Mouse (Mus musculus) large intestine, adult 2 months (tissue): ENCODE results near the gene Gpr157. TPM values are rescaled to one million over a fixed set of nuclear protein-coding genes. Genes with fewer than 3 reads are reported as not detected.
A peak's percentile ranks its signal among the peaks of the same experiment; 100 is the strongest.

Experiments
- DNase-seq: peaks from one replicate; pipeline ENCODE4 v3.0.0-alpha.2; 2012; ENCODE audit warnings: low read depth, low spot score
- WGBS: fragments of 180-500 bp; shearing (Covaris S2); methylation state at CpG from one replicate; pipeline ENCODE4 v1.1.7; 2018; 5-methylcytosine and 5-hydroxymethylcytosine counted together
- polyA plus RNA-seq: library from polyadenylated mRNA; depleted of rRNA; stranded (reverse); fragments of >200 nt; gene quantifications from 2 replicates; pipeline ENCODE4 v1.2.3, GENCODE M21; 2012

Gpr157 gene
- polyA plus RNA-seq, 1 experiment: 0.86 TPM

- WGBS: 16% methylated on average over 10 of the region's 10 CpGs
These were observed 11.7 kb downstream of the Gpr157 start for GRCm38 (mm10) chr4:150098880-150099279.

GRCm38 (mm10) chr4:150102822-150103221 is 15.7 kb downstream of the Gpr157 start:
- WGBS: 76% methylated on average over 7 of the region's 7 CpGs
- no peak for DNase-seq

More at GRCm38 (mm10) chr4:150098880-150099279, 11.7 kb downstream of the Gpr157 start:
- DNase-seq: peak; percentile 47

GRCm38 (mm10) chr4:150105671-150106070 is 18.5 kb downstream of the Gpr157 start:
- DNase-seq: no peak
- 32% methylated on average over 7 of the region's 7 CpGs for WGBS

- 77% methylated on average over 5 of the region's 5 CpGs for WGBS
- DNase-seq: no peak
These were observed 19.5 kb downstream of the Gpr157 start for GRCm38 (mm10) chr4:150106637-150107036.

GRCm38 (mm10) chr4:150109636-150110035 is 22.5 kb downstream of the Gpr157 start:
- WGBS: 62% methylated on average over 3 of the region's 3 CpGs

GRCm38 (mm10) chr4:150110373-150110772 is 23.2 kb downstream of the Gpr157 start:
- 83% methylated on average over 9 of the region's 9 CpGs for WGBS
- DNase-seq: no peak

More at GRCm38 (mm10) chr4:150109636-150110035, 22.5 kb downstream of the Gpr157 start:
- no peak for DNase-seq

GRCm38 (mm10) chr4:150112867-150113266 is 25.7 kb downstream of the Gpr157 start:
- 4% methylated on average over 15 of the region's 15 CpGs for WGBS
- DNase-seq: no peak

- 67% methylated on average over 26 of the region's 26 CpGs for WGBS
- no peak for DNase-seq
These were observed 27.4 kb downstream of the Gpr157 start for GRCm38 (mm10) chr4:150114505-150115061.

GRCm38 (mm10) chr4:150117311-150117710 is 30.1 kb downstream of the Gpr157 start:
- 39% methylated on average over 5 of the region's 5 CpGs for WGBS
- DNase-seq: no peak

- 66% methylated on average over 6 of the region's 6 CpGs for WGBS
These were observed 31.0 kb downstream of the Gpr157 start for GRCm38 (mm10) chr4:150118163-150118562.

GRCm38 (mm10) chr4:150119055-150119454 is 31.9 kb downstream of the Gpr157 start, which contains the start of gene Slc2a5:
Gene Slc2a5 (plus strand): TSS chr4:150119283.
- WGBS: 56% methylated on average over 12 of the region's 15 CpGs

More at GRCm38 (mm10) chr4:150118163-150118562, 31.0 kb downstream of the Gpr157 start:
- DNase-seq: no peak

GRCm38 (mm10) chr4:150119640-150120039 is 32.5 kb downstream of the Gpr157 start:
- WGBS: 27% methylated on average over 14 of the region's 14 CpGs
- no peak for DNase-seq

More at GRCm38 (mm10) chr4:150119055-150119454, 31.9 kb downstream of the Gpr157 start, which contains the start of gene Slc2a5:
- no peak for DNase-seq

- 16% methylated on average over 15 of the region's 15 CpGs for WGBS
- DNase-seq: no peak
These were observed 33.1 kb downstream of the Gpr157 start for GRCm38 (mm10) chr4:150120173-150120833.

GRCm38 (mm10) chr4:150121430-150121829 is 34.3 kb downstream of the Gpr157 start:
- DNase-seq: no peak
- 43% methylated on average over 8 of the region's 8 CpGs for WGBS

GRCm38 (mm10) chr4:150122476-150122875 is 35.3 kb downstream of the Gpr157 start:
- WGBS: 76% methylated on average over 3 of the region's 3 CpGs
- no peak for DNase-seq

GRCm38 (mm10) chr4:150126373-150126772 is 39.2 kb downstream of the Gpr157 start:
- DNase-seq: no peak
- WGBS: 88% methylated on average over 5 of the region's 5 CpGs

- DNase-seq: no peak
- 89% methylated on average over 7 of the region's 7 CpGs for WGBS
These were observed 40.7 kb downstream of the Gpr157 start for GRCm38 (mm10) chr4:150127894-150128293.

- no peak for DNase-seq
- WGBS: 84% methylated on average over 8 of the region's 8 CpGs
These were observed 41.4 kb downstream of the Gpr157 start for GRCm38 (mm10) chr4:150128571-150128970.

- WGBS: 29% methylated on average over 2 of the region's 2 CpGs
- DNase-seq: no peak
These were observed 43.5 kb downstream of the Gpr157 start for GRCm38 (mm10) chr4:150130661-150131060.

GRCm38 (mm10) chr4:150132692-150133271 is 45.6 kb downstream of the Gpr157 start:
- no peak for DNase-seq
- WGBS: 15% methylated on average over 24 of the region's 24 CpGs

GRCm38 (mm10) chr4:150135254-150135653 is 48.1 kb downstream of the Gpr157 start:
- 81% methylated on average over 7 of the region's 7 CpGs for WGBS
- no peak for DNase-seq
